30 mouse cellular contexts compared by ENCODE assay signal in the genomic region with DNA sequence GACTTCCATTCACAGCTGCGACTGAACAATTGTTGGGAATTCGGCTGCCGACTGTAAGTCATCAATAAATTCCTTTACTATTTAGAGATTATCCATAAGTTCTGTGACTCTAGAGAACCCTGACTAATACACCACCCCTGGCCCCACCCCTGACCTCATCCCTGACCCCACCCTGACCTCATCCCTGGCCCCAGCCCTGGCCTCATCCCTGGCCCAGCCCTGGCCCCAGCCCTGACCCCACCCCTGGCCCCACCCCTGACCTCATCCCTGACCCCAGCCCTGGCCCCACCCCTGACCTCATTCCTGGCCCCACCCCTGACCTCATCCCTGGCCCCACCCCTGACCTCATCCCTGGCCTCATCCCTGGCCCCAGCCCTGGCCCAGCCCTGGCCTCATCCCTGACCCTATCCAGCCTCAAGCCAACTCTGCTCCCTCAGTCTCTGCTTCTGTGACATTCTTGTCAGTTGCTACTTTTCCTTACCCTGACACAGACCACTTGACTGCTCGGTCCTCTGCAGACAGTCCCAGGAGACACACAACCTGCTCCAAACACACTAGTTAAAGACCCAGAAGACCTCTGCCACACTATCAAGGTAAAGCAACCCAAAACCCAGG. TPM values are rescaled to one million over a fixed set of nuclear protein-coding genes. Genes with fewer than 3 reads are reported as not detected.
A peak's percentile ranks its signal among the peaks of the same experiment; 100 is the strongest.
DNase-seq lines count a peak whose midpoint lies in the region; ATAC-seq lines count a peak whose summit lies in the region.
"Had no signal": no experiment of that assay in that cellular context is flagged by ENCODE, and none has a peak within 500 bp of the region (broad histone marks: within the 10 kb centered on the region; RNA-seq: fewer than 3 reads in every experiment).

No protein-coding gene starts in this region.

- WGBS in limb, embryonic 12.5 days = 93% methylated on average over 3 of the region's 4 CpGs
- 90% methylated on average over 3 of the region's 4 CpGs for WGBS in limb, embryonic 10.5 days
- WGBS in liver, embryonic 13.5 days (ENCODE audit: insufficient replicate concordance) = 81% methylated on average over 2 of the region's 4 CpGs

- peak; percentile 37; the same call in 1 of the 2 replicates for ATAC-seq in limb, embryonic 12.5 days (ENCODE audit: insufficient number of reproducible peaks, insufficient read depth, low FRiP score, low TSS enrichment, low read depth)
- peak; percentile 61; the same call in 1 of the 2 replicates for ATAC-seq in liver, embryonic 13.5 days (ENCODE audit: low read depth)
- ATAC-seq: forebrain, embryonic 13.5 days; inflammation-experienced regulatory T-cells, adult 6 months; midbrain, embryonic 13.5 days had no signal

- peaks cover 12% of the 10 kb centered on the region; the same call in 1 of the 2 replicates for H3K4me1 ChIP-seq in limb, embryonic 12.5 days (replicated peaks)
- peaks cover 9% of the 10 kb centered on the region; the same call in 1 of the 2 replicates for H3K4me1 ChIP-seq in limb, embryonic 10.5 days
- no peaks in the 10 kb centered on the region for H3K4me1 ChIP-seq in liver, embryonic 13.5 days (replicated peaks)
- H3K4me1 ChIP-seq: forebrain, embryonic 13.5 days; limb, embryonic 15.5 days; stomach, embryonic 15.5 days had no signal

- H3K9ac ChIP-seq in limb, embryonic 12.5 days (replicated peaks) = no peak overlapping the region
- H3K9ac ChIP-seq in liver, embryonic 13.5 days = no peak overlapping the region
- H3K9ac ChIP-seq: forebrain, embryonic 13.5 days; heart, embryonic 15.5 days; hindbrain, embryonic 14.5 days; limb, embryonic 15.5 days; midbrain, embryonic 13.5 days; stomach, embryonic 15.5 days had no signal

- no peak overlapping the region for H3K4me3 ChIP-seq in limb, embryonic 12.5 days (replicated peaks)
- no peak overlapping the region for H3K4me3 ChIP-seq in limb, embryonic 10.5 days
- H3K4me3 ChIP-seq in liver, embryonic 13.5 days (replicated peaks) = no peak overlapping the region
- H3K4me3 ChIP-seq: forebrain, embryonic 13.5 days; heart, adult 2 months; heart, embryonic 15.5 days; layer of hippocampus, adult 2 months; limb, embryonic 15.5 days; midbrain, embryonic 13.5 days; stomach, embryonic 15.5 days had no signal

- H3K27me3 ChIP-seq in limb, embryonic 12.5 days = no peaks in the 10 kb centered on the region
- H3K27me3 ChIP-seq in limb, embryonic 10.5 days (ENCODE audit: low read depth, poor library complexity, severe bottlenecking) = no peaks in the 10 kb centered on the region
- H3K27me3 ChIP-seq in liver, embryonic 13.5 days = no peaks in the 10 kb centered on the region
- H3K27me3 ChIP-seq: forebrain, embryonic 13.5 days; heart, embryonic 15.5 days; limb, embryonic 15.5 days; midbrain, embryonic 13.5 days; stomach, embryonic 15.5 days had no signal

- H3K27ac ChIP-seq in limb, embryonic 12.5 days = no peak overlapping the region
- no peak overlapping the region for H3K27ac ChIP-seq in limb, embryonic 10.5 days
- H3K27ac ChIP-seq in liver, embryonic 13.5 days = no peak overlapping the region
- H3K27ac ChIP-seq: forebrain, embryonic 13.5 days; heart, adult 2 months; heart, embryonic 15.5 days; hindbrain, embryonic 14.5 days; layer of hippocampus, adult 2 months; limb, embryonic 15.5 days; macrophage; midbrain, embryonic 13.5 days; stomach, embryonic 15.5 days had no signal

- DNase-seq in heart, adult 11 months = peak; percentile 83
- DNase-seq in heart, postnatal 4 days = no peak
- no peak for DNase-seq in limb, embryonic 10.5 days (ENCODE audit: low spot score)
- DNase-seq in R1 (ENCODE audit: low read depth, low spot score) (peak; percentile 59), MN1 (ENCODE audit: low spot score) (no peak)
- no peak for DNase-seq in liver, embryonic 13.5 days
- DNase-seq in adrenal gland, adult 2 months = no peak
- DNase-seq: adrenal gland, postnatal 10 days; cerebellum, adult 8-10 months; cerebellum, postnatal 36 days; embryo, embryonic 11 days; gastrocnemius, postnatal 36 days; heart, adult 2 months; heart, postnatal 36 days; kidney, adult 2 months; kidney, postnatal 36 days; lung, adult 2 months; lung, postnatal 10 days; thymus, adult 2 months; thymus, postnatal 36 days had no signal

- no peak overlapping the region for H3K4me2 ChIP-seq in limb, embryonic 12.5 days
- H3K4me2 ChIP-seq in liver, embryonic 13.5 days = no peak overlapping the region
- H3K4me2 ChIP-seq: forebrain, embryonic 13.5 days; heart, embryonic 15.5 days; hindbrain, embryonic 14.5 days; limb, embryonic 15.5 days; midbrain, embryonic 13.5 days; stomach, embryonic 15.5 days had no signal

- no peaks in the 10 kb centered on the region for H3K9me3 ChIP-seq in limb, embryonic 12.5 days
- H3K9me3 ChIP-seq in limb, embryonic 10.5 days (replicated peaks) = no peaks in the 10 kb centered on the region
- H3K9me3 ChIP-seq in liver, embryonic 13.5 days (replicated peaks) = no peaks in the 10 kb centered on the region
- H3K9me3 ChIP-seq: forebrain, embryonic 13.5 days; heart, embryonic 15.5 days; limb, embryonic 15.5 days; midbrain, embryonic 13.5 days; stomach, embryonic 15.5 days had no signal

- peaks cover 13% of the 10 kb centered on the region; the same call in 1 of the 2 replicates for H3K36me3 ChIP-seq in limb, embryonic 12.5 days
- peaks cover 10% of the 10 kb centered on the region for H3K36me3 ChIP-seq in limb, embryonic 10.5 days
- H3K36me3 ChIP-seq in liver, embryonic 13.5 days = no peaks in the 10 kb centered on the region
- H3K36me3 ChIP-seq: heart, embryonic 15.5 days; stomach, embryonic 15.5 days had no signal

RNA-seq across cellular contexts. Expression of gene Ttc7b, which starts 55.4 kb away (rescaled TPM):
- 10 to 100 TPM; 75.1 to 77.4 TPM for total RNA-seq in heart, postnatal 4 days (2021)
- 4.8 and 5.2 TPM in 2 replicates for polyA plus RNA-seq in limb, embryonic 12.5 days (2016; fragmentation: Nextera tagmentation; extraction: Ambion mirVana)
- 4.3 and 4.7 TPM in 2 replicates for polyA plus RNA-seq in limb, embryonic 10.5 days (2016; fragmentation: Nextera tagmentation; extraction: Ambion mirVana)
- 1.1 and 1.2 TPM in 2 replicates for polyA plus RNA-seq in liver, embryonic 13.5 days (2015; fragmentation: Nextera tagmentation; extraction: Ambion mirVana)
- total RNA-seq in adrenal gland, adult 2 months (2021) = 10 to 100 TPM; 70.9 to 76.7 TPM
- polyA plus RNA-seq in adrenal gland, adult 2 months (2012; rRNA removed) = 121 and 142 TPM in 2 replicates

Comparison
In these comparisons a context has a peak if more than half of its experiments do, and no peak if none do; other contexts are left out.
1. DNase-seq: peak in heart, adult 11 months (single experiment) and R1 (single experiment); none in heart, postnatal 4 days (single experiment), limb, embryonic 10.5 days (single experiment), liver, embryonic 13.5 days (single experiment), MN1 (single experiment) and adrenal gland, adult 2 months (single experiment).
2. RNA of gene Ttc7b, which starts 55.4 kb away (polyA plus RNA-seq): 121 to 142 TPM in adrenal gland, adult 2 months; 4.8 to 5.2 TPM in limb, embryonic 12.5 days, 4.3 to 4.7 TPM in limb, embryonic 10.5 days and 1.1 to 1.2 TPM in liver, embryonic 13.5 days; every median in the first group is over 10 times any median in the second.